Mouse (Mus musculus): ENCODE data around the gene Nrg4.
A peak's percentile ranks its signal among the peaks of the same experiment; 100 is the strongest.
"Not testable (repeated sequence)": the region's sequence is repeated elsewhere in the genome, so short reads cannot be mapped to it uniquely, and the experiment has no call there.

The Nrg4 gene

DNA sequence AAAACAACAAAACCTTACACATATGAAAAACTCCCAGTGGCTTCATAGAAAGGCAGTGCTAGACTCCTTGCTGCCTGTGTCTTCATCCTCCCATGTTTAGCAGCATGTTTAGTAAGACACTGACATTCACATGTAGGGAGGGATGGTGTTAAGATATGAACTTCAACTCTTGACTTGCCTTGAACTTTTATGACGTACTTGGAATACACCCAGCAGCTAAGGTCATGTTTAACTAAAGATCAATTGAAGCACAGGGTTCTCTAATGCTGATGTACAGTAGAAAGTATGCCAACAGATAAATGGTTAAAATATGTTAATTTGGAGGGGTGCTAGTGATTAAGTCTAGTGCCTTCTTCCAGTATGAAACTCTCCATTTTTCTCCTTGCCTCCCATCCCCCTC is 4.0 kb downstream of the Nrg4 start:
- DNase-seq (ENCODE audit: low spot score), result no peak

DNA sequence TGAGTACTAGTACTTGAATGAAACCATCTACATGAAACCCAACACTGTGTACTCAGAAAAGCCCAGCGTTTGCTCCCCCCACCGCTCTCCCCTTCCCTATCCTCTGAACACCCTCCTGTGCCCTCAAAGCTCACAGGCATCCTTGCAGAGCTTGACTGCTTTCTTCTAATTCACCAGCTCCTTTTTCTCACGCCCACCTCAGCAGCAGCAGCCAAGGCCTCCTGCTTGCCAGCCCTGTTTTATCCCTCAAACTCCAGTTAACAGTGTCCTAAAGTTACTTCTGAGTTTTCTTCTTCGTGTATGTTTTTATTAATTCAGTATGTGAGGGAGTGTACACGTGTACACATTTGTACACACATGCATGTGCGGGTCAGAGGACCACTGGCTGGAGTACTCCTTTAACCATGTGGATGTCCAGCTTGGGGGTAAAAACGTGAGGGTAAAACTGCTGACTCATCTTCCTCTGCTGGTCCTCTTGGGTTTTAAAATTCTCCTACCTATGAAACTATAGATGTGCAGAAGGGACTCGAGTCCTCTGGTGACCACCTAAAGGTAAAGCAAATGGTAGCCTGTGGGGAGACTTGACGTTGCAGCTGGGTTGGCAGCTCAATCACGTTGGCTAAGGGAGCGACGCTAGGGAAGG is 12.9 kb downstream of the Nrg4 start:
- no peak for DNase-seq (ENCODE audit: low spot score)

DNA sequence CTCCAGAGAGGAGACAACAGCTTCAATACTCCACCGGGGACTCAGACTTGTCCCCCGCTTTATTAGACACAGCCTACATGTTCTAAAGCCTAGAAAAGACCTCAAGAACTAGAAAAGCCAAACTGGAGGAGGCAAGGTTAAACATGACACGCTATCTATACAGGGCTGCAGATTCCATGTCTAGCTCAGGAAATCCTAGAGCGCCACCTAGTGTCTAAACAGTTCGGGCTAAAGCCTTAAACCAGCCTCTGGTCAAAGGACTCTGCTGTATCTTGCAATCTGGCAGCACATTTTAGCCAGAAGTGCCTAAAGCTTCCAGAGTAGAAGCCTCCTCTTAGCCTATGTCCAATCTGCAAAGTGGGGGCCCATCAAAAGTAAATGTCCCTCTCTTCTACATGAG is 15.1 kb downstream of the Nrg4 start:
- peak; percentile 85 for DNase-seq (ENCODE audit: low spot score)

DNA sequence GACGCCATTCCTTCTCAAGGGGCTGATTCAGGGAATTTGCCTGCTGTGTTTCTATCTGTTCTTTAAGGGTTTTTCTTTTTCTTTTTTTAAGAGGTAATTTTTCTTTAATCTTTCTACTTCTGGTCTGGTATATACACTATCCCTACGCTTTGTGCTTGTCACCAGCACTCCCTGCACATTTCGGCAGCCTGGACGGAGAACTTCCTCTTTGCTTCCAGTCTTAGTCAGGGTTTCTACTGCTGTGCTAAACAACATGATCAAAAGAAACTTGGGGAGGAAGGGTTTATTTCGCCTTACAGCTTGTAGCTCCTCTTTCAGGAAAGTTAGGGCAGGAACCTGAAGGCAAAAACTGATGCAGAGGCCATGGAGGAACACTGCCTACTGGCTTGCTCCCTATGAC is 18.2 kb downstream of the Nrg4 start:
- no peak for DNase-seq (ENCODE audit: low spot score)

DNA sequence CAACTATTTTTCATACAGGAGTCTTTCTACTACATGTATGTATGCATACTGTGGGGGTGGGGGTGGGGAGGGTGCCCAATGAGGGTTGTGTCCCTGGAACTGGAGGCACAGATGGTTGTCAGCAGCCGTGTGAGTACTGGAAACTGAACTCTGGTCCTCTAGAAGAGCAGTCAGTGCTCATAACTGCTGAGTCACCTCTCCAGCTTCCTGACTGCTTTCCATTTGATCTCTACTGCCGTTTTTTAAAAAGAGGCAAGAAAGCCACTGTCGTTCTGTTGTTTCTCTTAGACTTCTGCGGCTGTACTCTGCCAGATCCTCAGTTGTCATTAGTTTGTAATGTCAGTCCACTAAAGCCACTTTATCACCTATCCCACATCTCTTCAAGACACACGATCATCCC is 19.1 kb downstream of the Nrg4 start:
- no peak for DNase-seq (ENCODE audit: low spot score)

DNA sequence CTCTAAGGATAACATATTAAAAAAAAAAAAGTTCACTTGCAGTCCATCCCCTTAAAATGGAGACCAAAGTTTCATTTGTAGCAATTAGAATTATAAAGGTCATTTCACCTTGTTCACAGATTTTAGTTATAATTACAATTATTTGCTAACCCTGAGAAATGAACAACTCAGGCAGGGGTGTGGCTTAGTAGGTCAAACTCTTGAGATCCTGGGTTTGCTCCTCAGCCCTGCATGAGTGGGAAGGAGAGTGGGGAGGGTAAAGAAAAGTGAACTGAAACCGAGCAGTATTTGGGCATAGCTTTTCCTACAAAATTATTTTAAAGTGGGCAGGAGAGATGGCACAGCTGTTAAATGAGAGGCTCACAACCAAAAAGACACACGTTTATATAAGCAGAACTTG is 19.6 kb downstream of the Nrg4 start:
- DNase-seq (ENCODE audit: low spot score), result no peak

DNA sequence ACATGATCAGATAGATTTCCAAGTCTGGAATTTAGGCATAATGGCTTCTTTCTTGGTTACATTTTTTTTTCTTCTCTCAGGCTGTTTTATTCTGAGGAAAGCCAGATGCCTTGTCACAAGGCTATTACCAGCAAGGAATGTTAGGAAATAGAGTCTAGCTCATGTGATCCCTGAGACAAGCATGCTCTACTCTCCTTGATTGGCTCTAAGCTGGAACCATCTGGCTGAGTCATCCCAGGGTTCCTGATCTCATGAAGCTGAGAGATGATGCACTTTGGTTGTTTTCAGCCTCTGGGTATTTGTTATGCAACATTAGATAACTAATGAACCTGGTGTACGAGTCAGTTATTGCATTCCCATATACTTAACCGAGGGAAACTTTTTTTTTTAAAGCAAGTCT is 30.4 kb downstream of the Nrg4 start:
- DNase-seq (ENCODE audit: low spot score), result no peak

DNA sequence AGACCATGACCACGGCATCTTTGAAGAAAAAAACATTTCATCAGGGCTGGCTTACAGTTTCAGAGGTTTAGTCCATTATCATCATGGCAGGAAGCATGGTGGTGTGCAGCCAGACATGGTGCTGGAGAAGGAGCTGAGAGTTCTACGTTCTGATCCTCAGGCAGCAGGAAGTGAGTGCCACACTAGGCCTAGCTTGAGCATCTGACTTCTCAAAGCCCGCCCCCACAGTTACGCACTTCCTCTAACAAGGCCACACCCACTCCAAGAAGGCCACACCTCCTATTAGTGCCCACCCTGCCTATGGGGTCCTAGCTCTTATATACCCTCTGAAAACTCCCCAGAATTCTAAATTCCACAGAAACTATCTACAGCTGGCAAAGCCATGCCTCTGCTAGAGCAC is 34.7 kb downstream of the Nrg4 start:
- DNase-seq (ENCODE audit: low spot score), result no peak

DNA sequence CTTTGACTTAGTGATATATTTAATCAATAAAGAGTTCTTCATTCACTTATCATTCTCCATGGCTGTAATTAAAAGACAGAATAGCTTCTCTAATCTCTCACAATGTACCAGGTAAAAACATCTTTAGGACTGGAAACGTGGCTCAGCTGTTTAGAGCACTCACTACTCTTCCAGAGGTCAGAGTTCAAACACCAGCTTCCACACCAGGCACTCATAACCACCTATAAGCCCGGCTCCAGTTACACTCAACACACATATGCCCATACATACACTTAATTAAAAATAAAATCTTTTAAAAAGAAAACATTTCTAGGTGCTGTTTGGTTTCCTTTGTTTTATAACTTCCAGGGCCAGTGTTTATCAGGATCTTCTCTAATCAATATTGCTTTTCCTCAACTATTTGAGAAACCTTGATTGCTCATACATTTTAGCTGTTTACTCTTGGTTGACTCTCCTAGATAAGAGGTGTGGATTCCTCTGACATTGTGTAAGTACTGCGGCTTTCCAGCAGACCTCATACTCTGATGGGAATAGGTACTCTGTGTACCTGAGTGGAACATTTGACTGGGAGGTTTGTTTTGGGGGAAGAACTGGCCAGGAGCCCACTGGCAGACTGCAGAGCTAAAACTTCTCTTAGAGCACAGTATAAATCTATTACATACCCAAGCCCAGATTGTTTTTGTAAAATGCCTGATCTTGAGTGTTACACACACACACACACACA is 37.0 kb downstream of the Nrg4 start:
- DNase-seq (ENCODE audit: low spot score), result no peak

DNA sequence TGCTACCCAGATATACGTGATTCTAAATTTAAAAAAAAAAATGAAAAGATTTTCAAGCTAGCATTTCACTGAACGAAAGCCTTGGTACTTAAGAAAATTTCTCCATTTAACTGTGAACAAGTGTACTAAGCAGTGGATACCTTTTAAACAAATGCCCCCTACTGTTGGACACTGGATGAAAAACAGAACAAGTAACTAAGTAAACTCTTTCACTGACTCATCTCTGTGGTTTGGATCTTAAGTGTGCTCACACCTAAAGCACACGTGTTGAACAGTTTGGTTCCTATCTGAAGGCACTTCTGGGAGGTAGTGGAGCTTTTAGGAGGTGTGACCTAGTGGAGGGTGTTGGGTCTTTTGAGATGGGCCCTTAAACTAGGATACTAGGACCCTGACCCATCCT is 41.4 kb downstream of the Nrg4 start:
- no peak for DNase-seq (ENCODE audit: low spot score)

DNA sequence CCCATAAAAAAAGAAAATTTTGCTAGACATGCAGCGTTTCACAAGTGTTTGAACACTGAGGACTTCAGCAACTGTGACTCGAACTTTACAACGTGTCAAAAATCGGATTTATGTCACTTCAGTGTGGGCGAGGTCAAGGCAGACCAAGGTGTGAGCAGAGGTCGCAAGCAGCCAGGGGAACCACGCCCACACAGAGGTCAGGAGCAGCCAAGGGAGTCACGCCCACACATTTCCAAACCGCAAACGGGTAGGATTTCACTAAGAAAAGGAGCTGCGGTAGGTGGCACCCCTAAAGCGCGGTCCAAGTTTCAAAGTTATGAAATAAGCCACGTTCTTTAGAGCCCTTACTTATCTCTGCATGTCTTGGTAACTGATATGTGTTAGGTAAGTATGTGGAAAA is 43.1 kb downstream of the Nrg4 start:
- DNase-seq (ENCODE audit: low spot score), result no peak

DNA sequence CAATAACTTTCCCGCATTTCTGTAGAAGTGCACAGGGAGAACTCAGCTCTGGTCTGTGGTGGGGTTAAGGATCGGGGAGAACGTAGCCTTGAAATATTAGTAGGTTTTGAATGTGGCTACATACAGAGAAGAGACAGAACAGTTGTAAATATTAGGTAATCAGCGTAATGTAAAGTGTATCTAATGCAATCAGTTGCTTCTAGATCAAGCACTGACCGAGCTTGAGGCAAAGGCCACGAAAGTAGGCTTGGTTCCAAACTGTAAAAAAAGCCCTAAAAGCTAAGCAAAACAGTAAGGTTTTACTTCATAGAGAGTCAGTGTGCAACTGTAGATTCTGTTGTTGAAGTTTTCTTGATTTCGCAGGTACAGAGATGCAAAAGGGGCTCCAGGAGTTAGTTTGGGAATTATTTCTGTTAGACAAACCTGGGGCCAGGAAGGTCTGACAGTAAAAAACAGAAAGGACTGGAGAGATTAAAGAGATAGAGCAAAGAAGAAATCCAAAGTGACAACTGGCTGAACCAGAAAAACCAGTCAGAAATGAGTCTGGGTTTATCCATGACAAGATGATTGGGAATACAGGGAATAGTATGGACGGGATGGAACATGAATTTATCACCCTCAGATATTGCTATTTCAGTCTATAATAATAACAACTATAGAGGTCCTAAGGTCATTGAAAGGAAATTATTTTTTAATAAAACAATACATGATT is 47.4 kb downstream of the Nrg4 start:
- DNase-seq (ENCODE audit: low spot score), result no peak

DNA sequence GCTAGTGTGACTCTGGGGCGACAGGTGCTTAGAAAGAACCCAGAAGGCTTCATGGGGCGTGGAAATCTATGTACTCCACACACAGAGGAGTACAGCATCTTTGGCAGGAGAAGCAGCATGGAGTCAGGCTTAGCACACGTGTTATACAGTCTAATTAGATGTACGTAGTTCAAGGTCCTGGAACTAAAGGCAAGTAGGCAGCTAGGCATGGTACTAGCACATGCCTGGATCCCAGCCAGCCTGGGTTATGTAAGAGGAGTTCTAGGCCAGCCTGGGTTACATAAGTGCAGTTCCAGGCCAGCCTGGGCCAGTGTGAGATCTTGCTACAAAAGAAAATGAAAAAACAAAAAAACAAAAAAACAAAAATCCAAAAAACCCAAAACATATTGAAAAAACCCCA is 49.1 kb downstream of the Nrg4 start:
- DNase-seq (ENCODE audit: low spot score), result no peak

DNA sequence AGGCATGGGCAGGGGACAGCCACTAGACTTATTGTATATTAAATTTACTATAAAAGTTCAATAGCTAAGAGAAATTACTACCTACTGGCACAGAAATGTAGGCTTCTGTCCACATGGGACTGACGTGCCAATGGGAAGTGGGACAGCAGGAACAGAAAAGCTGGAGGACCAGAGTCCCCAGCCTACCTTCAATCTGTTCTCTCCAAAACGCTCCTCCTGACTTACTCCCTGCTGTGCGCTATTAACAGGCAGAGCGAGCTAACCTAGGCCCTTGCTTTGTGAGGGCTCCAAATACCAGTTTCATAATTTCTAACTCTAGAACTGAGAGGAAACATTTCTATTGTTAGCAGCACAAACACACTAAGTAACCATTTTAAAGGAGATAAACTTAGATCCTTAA is 52.7 kb downstream of the Nrg4 start:
- DNase-seq (ENCODE audit: low spot score), result peak; percentile 49

DNA sequence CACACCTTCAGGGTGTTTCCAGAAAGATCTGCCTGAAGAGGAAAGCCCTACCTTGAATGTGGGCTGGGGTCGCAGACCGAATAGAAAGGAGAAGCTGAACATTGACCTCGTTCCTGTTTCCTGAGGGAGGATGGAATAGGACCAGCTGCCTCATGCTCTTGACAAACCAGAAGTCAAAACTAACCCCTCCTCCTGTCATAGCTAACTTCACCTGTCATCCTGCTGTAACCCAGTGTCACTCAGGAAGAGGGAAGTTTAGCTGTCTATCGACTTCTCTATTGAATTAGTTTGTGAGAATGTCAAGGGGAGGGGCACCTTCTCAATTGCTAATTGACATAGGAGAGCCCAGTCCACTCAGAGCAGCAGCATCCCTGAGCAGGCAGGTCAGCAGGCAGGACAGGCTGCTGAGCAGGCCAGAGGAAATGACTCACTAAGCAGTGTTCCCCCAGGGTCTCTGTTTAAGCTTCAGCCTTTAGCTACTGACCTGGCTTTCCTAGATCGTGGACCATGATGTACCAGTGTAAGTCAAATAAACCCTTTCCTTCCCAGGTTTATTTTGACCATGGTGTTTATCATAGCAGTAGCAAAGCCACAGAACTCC is 54.6 kb downstream of the Nrg4 start:
- DNase-seq (ENCODE audit: low spot score), result no peak

DNA sequence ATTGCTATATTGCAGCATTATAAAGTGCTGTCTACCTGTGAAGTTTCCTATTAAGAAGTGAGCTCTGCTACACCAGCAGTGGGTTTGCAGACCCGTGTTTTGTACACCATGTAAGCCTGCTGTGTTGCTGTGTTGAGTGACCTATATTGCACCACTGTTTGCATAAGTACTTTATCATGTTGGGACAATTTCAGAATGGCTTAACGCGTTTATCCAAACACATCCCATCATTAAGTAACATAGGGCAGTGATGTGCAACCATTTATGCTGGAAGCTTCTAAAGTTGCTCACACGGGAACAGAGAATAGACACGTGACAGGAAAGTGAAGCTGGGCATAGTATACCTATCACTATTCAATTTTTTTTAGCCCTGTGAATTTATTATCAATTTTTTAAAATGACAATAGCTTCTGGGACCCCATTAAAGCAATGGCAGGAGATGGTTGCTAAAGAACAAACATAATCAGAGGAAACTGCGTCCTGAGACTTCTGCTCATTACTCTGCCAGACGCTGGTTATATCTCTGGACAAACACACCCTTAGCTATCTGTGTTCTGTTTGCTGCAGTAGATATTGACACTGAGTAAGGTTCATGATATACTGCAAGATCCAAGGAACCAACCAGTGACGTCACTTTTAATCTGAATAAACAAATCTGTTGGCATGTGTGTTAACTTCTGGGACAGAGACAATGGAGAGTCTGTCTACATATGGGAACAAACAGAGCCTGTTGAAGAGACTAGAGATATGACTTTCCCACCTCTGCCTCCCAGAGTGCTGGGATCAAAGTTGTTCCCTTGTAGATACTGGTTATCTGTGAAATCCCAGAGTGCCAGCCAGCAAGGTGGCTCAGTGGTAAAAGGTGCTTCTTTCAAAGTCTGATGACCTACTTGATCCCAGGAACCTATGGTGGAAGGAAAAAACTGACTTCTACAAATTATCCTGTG is 62.0 kb downstream of the Nrg4 start:
- no peak for DNase-seq (ENCODE audit: low spot score)

DNA sequence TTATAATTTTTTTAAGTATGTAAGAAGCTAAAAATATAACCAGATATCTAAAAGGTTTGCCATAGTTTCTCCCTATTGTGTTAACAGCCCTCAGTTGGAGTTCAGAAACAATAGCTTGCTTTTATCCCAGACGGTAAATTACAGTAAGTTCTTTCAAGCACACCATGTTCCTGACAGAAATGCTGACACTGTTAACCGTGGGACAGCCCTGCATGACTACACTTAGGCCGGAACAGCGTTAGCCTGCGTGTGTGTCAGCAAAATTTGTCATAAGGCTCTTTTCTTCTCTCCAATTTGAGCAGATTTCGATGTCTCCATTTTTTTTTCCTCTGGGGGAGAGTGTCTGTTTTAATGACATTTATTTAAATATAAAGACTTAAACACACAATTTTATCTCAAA is 66.9 kb downstream of the Nrg4 start:
- no peak for DNase-seq (ENCODE audit: low spot score)

DNA sequence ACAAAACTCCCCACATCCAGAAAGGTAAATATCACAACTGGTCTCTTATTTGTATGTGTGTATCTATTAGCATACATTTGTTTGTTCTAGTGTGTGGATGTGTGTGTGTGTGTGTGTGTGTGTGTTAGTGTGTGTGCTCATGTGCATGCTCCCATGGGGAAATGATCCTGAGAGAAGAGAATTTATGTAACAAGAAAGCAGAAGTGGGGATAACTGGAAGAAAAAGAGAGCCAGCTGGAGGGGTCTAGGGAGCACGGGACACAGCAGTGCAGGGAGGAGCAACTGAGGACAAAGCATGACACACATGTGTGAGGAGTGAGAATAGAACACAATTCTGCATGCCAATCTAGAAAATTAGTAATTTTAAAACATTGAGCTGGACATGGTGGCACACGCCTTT is 69.5 kb downstream of the Nrg4 start:
- DNase-seq (ENCODE audit: low spot score), result no peak

DNA sequence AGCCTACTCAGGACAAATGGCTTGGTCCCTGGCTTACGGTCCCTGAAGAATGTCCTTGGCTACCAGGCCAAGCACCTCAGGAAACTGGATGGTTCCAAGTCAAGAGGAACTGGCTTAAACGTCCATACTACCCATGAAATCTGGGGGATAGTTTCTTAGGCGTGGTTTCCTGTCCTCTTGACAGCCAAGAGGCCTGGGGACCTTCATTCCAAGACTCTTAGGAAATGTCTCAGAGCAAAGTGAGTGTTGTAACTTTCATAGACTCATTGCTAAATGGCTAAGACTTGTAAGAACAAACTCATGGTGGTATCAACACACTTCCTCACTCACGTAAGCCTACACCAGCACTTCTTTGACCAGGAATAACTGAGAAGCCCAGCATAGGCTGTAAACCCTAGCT is 71.0 kb downstream of the Nrg4 start:
- no peak for DNase-seq (ENCODE audit: low spot score)

DNA sequence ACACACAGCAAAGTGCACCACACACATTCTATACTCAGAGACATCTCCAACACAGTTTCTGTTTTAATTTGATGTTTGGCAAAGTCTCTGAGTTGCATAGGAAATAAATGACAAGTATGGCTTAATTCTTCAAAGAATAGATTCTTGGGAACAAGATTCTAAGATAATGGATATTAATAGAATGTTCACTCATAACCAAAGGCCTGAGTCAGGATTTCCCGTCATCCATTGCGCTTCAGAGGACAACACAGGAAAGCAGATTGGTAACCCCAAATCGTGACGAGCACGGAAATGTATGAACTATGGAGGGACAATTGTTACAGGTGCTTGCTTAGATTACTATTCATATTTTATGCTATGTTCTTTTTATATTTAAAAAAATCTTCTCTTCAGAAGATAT is 71.6 kb downstream of the Nrg4 start:
- DNase-seq (ENCODE audit: low spot score), result no peak

DNA sequence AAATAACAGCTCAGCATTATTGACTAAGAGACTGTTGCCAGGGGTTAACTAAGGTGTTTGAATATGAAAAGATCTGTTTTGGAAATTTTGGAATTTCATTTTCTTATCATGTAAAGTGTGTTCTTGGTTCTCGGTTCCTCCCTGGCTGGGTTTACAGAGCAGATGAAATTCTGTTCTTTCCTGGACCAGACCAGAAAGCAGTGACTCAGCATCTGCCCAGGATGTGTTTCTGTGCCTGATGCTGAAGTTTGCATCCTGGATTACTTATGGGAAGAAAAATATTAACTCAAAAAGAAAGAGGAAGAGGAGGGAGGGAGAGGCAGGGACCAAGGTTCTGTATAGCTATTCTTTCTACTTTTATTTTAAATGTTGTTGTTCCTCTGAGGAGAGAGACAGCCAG is 72.8 kb downstream of the Nrg4 start:
- DNase-seq (ENCODE audit: low spot score), result no peak

DNA sequence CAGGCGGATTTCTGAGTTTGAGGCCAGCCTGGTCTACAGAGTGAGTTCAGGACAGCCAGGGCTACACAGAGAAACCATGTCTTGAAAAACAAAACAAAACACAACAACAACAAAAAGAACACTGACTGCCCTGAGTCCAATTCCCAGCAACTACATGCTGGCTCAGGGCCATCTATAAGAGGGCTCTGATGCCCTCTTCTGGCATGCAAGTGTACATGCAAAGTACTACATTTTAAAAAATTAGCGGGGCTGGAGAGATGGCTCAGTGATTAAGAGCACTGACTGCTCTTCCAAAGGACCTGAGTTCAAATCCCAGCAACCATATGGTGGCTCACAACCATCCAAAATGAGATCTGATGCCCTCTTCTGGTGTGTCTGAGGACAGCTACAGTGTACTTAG is 74.5 kb downstream of the Nrg4 start:
- not testable (repeated sequence) for DNase-seq (ENCODE audit: low spot score)

Data from layer of hippocampus, adult 11-12 months (tissue).